Mouse (Mus musculus) liver, embryonic 15.5 days (tissue): Measurements from ENCODE around the gene Zfp202. TPM values are rescaled to one million over a fixed set of nuclear protein-coding genes. Genes with fewer than 3 reads are reported as not detected.

ENCODE experiments used
- ATAC-seq: fragments of 200-750 bp; cut with Nextera tagmentation; 2 replicates; pipeline ENCODE4 v1.8.0; 2017; ENCODE audit warnings: moderate number of reproducible peaks, mild to moderate bottlenecking, moderate library complexity; ENCODE audit not compliant: insufficient read depth
- H3K27ac ChIP-seq: fragments of 300-500 bp; sonication (generic); replicated peaks from 2 replicates; pipeline ENCODE4 v1.5.1; 2015; ENCODE audit warnings: mild to moderate bottlenecking, inconsistent platforms
- H3K27me3 ChIP-seq: fragments of 300-500 bp; sonication (generic); 2 replicates; pipeline ENCODE4 v1.6.1; 2015; ENCODE audit warnings: mild to moderate bottlenecking, inconsistent platforms
- H3K36me3 ChIP-seq: fragments of 300-500 bp; sonication (generic); replicated peaks from 2 replicates; pipeline ENCODE4 v1.6.1; 2015; ENCODE audit warnings: moderate library complexity, mild to moderate bottlenecking, inconsistent platforms
- H3K4me1 ChIP-seq: fragments of 300-500 bp; sonication (generic); replicated peaks from 2 replicates; pipeline ENCODE4 v1.6.1; 2015; ENCODE audit warnings: inconsistent platforms
- H3K4me2 ChIP-seq: fragments of 300-500 bp; sonication (generic); 2 replicates; pipeline ENCODE4 v1.6.1; 2015; ENCODE audit warnings: moderate library complexity, mild to moderate bottlenecking, inconsistent platforms
- H3K4me3 ChIP-seq: fragments of 300-500 bp; sonication (generic); replicated peaks from 2 replicates; pipeline ENCODE4 v1.5.1; 2015; ENCODE audit warnings: mild to moderate bottlenecking, inconsistent platforms
- H3K9ac ChIP-seq: fragments of 300-500 bp; sonication (generic); 2 replicates; pipeline ENCODE4 v1.6.1; 2015; ENCODE audit warnings: moderate library complexity, mild to moderate bottlenecking, inconsistent platforms
- H3K9me3 ChIP-seq: fragments of 300-500 bp; sonication (generic); replicated peaks from 2 replicates; pipeline ENCODE4 v1.6.1; 2016; ENCODE audit warnings: inconsistent platforms
- WGBS: fragments of 180-500 bp; shearing (Covaris S2); methylation state at CpG from one replicate; pipeline ENCODE4 v1.1.7; 2015; ENCODE audit warnings: mixed read lengths; ENCODE audit not compliant: insufficient replicate concordance; 5-methylcytosine and 5-hydroxymethylcytosine counted together
- polyA plus RNA-seq: library from polyadenylated mRNA; unstranded; fragments of >200 nt; fragmentation: Nextera tagmentation; extraction: Ambion mirVana; gene quantifications from 2 replicates; pipeline ENCODE4 v1.2.1, GENCODE M21; 2015

Zfp202 gene
- polyA plus RNA-seq, 1 experiment from 2014 or later, result 0.79 TPM

DNA sequence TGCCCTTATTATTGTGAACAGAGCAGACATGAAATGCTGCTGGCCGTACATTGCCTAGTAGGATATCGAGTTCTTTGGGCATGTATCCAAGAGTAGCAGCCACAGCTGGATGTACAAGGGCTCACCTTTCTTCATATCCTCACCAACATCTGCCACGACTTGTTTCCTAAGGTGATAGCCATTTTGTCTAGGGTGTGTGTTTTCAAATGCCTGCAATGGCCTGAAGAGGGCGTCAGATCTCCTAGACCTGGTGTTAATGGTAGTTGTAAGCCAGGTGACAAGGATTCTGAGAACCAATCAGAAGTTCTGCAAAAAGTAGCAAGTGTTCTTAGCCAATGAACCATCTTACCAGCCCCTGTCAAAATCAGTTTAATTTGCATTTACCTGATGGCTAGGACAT is 24.5 kb downstream of the Zfp202 start:
- WGBS, result 46% methylated on average over 4 of the region's 4 CpGs
- Histone ChIP-seq H3K4me1 (no peaks in the 10 kb centered on the region), H3K4me2 (no peak overlapping the region), H3K4me3 (no peak overlapping the region), H3K36me3 (no peaks in the 10 kb centered on the region), H3K9ac (no peak overlapping the region), H3K9me3 (no peaks in the 10 kb centered on the region), H3K27ac (no peak overlapping the region), H3K27me3 (no peaks in the 10 kb centered on the region)
- no peak for ATAC-seq

DNA sequence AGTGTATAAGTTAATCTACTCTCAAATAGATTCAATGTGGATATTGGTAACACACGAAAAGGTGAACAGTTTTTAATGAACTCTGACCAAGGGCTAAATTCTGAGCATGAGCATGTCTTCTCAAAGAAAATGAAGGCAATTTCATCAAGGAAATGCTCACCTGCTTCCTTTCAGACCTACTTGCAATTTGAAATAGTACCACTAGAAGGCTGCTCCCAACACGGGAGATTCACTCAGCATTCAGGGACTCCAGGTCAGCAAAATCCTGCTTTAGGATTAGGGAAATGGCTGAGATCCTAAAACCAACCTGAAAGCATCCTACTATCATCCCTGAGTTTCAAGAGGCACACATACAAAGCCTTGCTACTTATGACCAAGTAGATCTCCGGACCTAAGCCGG is 32.2 kb downstream of the Zfp202 start:
- ATAC-seq, result no peak
- H3K27ac ChIP-seq, result no peak overlapping the region

DNA sequence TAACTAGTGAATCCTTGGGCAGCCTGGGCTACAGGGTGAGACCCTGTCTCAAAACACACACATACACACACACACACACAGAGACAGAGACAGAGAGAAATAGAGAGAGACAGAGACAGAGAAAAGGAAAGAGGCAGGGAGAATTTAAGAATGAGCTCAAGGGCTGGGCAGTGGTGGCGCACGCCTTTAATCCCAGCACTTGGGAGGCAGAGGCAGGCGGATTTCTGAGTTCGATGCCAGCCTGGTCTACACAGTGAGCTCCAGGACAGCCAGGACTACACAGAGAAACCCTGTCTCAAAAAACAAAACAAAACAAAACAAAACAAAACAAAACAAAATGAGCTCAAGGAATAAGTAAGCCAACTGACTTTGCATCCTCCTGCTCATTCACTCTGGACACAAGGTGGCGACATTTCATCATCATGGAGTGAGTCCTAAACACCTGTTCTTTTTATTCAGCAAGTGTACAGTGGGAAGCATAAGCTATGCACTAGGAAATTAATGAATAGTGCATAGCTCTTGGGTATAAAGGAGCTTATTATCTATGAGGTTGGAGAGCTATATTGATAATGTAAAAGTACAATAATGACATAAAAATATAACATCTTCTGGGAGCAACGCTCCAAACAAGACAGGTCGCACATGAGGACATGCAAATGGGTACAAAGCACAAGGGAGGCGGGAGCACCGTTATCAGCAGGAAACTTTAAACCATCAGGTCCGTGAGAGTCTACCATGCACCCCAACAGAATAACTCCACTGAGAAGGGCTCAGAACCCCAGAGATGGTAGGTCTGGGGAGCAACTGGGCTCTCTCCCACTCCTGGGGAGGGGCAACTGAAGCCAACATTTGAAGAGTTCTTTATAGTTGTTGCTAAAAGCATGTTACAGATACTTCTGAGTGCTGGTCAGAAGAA is 36.0 kb downstream of the Zfp202 start:
- WGBS, result 43% methylated on average over 10 of the region's 10 CpGs
- ATAC-seq, result no peak
- Histone ChIP-seq H3K27ac (no peak overlapping the region), H3K36me3 (no peaks in the 10 kb centered on the region), H3K4me1 (no peaks in the 10 kb centered on the region), H3K9me3 (no peaks in the 10 kb centered on the region), H3K4me3 (no peak overlapping the region), H3K27me3 (no peaks in the 10 kb centered on the region), H3K9ac (no peak overlapping the region), H3K4me2 (no peak overlapping the region)

More for the DNA sequence above, 32.2 kb downstream of the Zfp202 start:
- H3K9ac ChIP-seq, result no peak overlapping the region
- H3K9me3 ChIP-seq, result no peaks in the 10 kb centered on the region
- WGBS, result 54% methylated on average over 4 of the region's 4 CpGs
- H3K4me2 ChIP-seq, result no peak overlapping the region
- no peak overlapping the region for H3K4me3 ChIP-seq
- H3K4me1 ChIP-seq, result no peaks in the 10 kb centered on the region
- no peaks in the 10 kb centered on the region for H3K36me3 ChIP-seq
- H3K27me3 ChIP-seq, result no peaks in the 10 kb centered on the region

DNA sequence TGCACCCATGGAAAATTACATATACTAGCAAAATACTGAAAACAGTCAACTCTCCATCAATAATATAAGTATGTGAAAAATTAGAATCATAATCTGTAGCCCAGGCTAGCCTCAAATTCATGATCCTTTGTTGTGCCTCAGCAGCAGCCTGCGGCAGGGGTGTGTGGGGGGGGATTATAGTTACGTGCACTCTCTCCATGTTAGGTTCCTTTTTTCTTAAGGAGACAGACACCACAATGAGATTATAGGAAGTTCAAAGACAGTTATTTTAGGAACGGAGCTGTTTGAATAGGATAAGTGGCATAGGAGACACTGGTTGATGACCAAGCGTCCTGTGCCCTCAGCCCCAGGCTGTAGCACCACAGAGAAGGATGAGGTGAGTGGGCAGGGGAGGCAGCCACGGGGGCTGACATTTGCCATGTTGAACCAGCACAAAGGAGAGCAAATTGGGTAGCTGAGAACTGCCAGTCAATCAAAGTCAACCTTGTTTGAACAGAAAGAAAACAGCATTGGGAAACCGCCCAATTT is 36.8 kb downstream of the Zfp202 start:
- no peak overlapping the region for H3K9ac ChIP-seq
- no peak overlapping the region for H3K4me3 ChIP-seq
- no peaks in the 10 kb centered on the region for H3K4me1 ChIP-seq
- no peak for ATAC-seq
- no peaks in the 10 kb centered on the region for H3K27me3 ChIP-seq
- no peak overlapping the region for H3K27ac ChIP-seq
- WGBS, result 19% methylated on average over 6 of the region's 6 CpGs
- no peaks in the 10 kb centered on the region for H3K36me3 ChIP-seq
- no peak overlapping the region for H3K4me2 ChIP-seq
- no peaks in the 10 kb centered on the region for H3K9me3 ChIP-seq

DNA sequence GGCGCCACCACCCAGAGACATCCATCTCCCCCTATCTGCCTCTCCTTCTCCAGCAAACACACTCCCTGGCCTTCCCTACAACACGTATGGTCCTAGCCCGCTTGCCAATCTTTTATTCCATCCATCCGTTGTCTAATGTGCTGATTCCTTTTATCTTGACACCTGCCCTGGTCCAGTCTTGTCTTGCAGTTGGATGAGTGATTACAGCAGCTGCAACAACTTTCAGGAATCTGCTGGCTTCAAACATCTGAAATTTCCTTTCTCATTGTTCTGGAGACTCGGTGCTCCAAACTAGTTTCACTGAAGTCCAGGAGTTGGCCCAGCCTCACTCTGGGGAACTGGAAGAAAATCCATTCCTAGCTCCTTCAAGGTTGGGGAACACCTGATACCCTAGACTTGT is 37.4 kb downstream of the Zfp202 start:
- H3K27ac ChIP-seq, result no peak overlapping the region
- H3K4me2 ChIP-seq, result no peak overlapping the region
- no peaks in the 10 kb centered on the region for H3K27me3 ChIP-seq
- WGBS, result 51% methylated on average over 5 of the region's 5 CpGs
- ATAC-seq, result no peak
- H3K4me1 ChIP-seq, result no peaks in the 10 kb centered on the region
- H3K36me3 ChIP-seq, result no peaks in the 10 kb centered on the region
- no peak overlapping the region for H3K4me3 ChIP-seq
- no peaks in the 10 kb centered on the region for H3K9me3 ChIP-seq
- no peak overlapping the region for H3K9ac ChIP-seq

DNA sequence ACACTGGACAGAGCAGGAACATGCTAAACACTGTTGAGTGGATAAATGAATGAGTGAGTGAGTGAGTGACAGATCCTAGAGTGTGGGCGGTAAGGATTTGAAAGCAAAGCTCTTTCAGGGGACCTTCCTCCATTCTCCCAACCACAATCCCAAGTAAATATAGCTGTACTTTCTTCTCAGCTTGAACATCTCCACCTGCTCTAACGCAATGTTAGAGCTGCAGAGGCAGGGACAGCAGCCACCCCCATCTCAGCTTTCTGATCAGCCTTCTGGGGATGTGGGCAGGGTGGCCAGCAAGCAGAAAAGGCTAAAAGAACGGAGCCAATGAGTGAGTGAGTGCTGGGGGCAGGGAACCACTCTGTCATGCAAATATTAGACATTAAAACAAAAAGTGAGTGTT is 38.9 kb downstream of the Zfp202 start:
- H3K9me3 ChIP-seq, result no peaks in the 10 kb centered on the region
- no peak overlapping the region for H3K9ac ChIP-seq
- H3K4me1 ChIP-seq, result no peaks in the 10 kb centered on the region
- 63% methylated on average over 3 of the region's 3 CpGs for WGBS
- H3K27me3 ChIP-seq, result no peaks in the 10 kb centered on the region
- no peaks in the 10 kb centered on the region for H3K36me3 ChIP-seq
- ATAC-seq, result no peak
- no peak overlapping the region for H3K4me2 ChIP-seq
- H3K27ac ChIP-seq, result no peak overlapping the region
- H3K4me3 ChIP-seq, result no peak overlapping the region

DNA sequence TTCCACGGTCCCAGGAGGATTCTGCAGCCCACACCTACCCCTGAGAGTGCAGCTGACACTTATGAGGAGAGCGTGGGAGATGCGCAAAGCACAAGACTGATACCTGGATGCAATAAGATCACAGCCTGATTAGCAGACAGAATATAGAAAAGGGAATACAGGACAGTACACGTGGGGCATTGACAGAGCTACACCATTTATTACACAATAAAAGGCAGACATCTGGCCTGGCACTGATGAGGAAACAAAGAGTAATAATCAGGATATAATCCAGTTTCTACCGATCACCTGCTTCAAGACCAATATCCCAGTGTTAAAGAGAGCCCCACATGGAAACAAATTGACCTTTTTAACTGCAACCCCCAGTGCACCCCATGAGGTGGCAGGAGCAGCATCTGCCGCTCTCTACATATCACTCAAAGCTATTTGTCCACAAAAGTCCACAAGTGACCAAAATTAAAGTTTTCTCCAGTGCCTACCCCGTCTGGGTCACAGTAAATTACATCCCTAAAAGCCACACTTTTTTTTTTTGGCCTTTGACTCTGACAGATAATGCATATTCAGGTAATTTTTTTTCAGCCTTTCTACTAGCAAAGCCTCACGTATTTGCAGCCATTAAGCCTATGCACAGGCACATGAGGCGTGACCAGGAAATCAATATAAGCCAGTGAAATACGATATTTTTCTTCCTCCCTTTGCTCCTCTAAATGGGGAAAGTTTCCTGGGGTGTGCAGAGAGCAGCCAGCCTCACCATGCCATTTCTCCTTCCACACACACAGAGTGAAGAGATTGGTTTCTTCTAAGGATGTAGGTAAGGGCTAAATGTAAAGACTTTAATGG is 42.3 kb downstream of the Zfp202 start:
- H3K9ac ChIP-seq, result no peak overlapping the region
- 52% methylated on average over 10 of the region's 10 CpGs for WGBS
- no peaks in the 10 kb centered on the region for H3K9me3 ChIP-seq
- no peak overlapping the region for H3K4me2 ChIP-seq
- no peaks in the 10 kb centered on the region for H3K27me3 ChIP-seq
- H3K4me3 ChIP-seq, result no peak overlapping the region
- H3K27ac ChIP-seq, result no peak overlapping the region
- ATAC-seq, result no peak
- H3K4me1 ChIP-seq, result no peaks in the 10 kb centered on the region
- H3K36me3 ChIP-seq, result no peaks in the 10 kb centered on the region

DNA sequence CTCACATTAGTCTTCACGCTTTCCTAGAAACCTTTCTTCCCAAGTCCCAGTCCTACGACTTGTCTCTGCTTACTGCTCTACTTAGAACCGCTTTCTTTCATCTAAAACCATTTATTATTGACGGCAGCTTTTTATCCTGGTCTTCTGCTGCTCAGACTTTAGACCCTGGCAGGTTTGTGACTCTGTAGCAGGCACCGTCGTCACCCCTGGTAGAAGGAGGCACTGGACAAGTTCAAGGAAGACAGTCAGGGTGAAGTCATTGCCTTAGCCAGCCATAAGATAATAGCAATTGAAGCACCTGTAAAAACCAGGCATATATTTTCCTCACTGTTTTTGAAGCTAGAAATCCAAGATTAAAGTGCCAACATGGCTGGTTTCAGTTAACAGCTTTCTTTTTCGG is 43.1 kb downstream of the Zfp202 start:
- no peaks in the 10 kb centered on the region for H3K9me3 ChIP-seq
- WGBS, result 60% methylated on average over 7 of the region's 7 CpGs
- H3K4me2 ChIP-seq, result no peak overlapping the region
- no peak overlapping the region for H3K9ac ChIP-seq
- H3K4me3 ChIP-seq, result no peak overlapping the region
- H3K36me3 ChIP-seq, result no peaks in the 10 kb centered on the region
- H3K27me3 ChIP-seq, result peaks cover under 1% of the 10 kb centered on the region
- H3K4me1 ChIP-seq, result no peaks in the 10 kb centered on the region
- H3K27ac ChIP-seq, result no peak overlapping the region
- no peak for ATAC-seq

DNA sequence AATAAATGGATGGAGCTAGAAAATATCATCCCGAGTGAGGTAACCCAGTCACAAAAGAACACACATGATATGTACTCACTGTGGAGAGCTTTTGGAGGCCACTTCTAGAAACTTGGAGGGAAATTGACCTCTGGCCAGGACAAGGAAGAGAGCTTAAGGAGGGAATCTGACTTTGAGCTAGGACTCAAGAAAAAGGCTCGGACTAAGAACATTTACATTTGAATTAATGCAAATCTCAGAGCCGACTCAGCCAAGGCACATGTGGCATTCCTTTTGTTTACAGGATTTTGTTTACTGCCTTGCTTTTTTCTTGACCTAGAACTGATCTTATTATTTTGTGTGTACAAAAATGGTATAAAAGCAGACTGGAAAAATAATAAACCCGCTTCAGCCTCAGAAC is 47.6 kb downstream of the Zfp202 start:
- Histone ChIP-seq H3K4me3 (no peak overlapping the region), H3K27ac (no peak overlapping the region), H3K4me1 (no peaks in the 10 kb centered on the region; the same call in 1 of the 2 replicates), H3K36me3 (no peaks in the 10 kb centered on the region), H3K4me2 (no peak overlapping the region), H3K9ac (no peak overlapping the region), H3K9me3 (no peaks in the 10 kb centered on the region), H3K27me3 (peaks cover 14% of the 10 kb centered on the region)
- 34% methylated on average over 4 of the region's 4 CpGs for WGBS
- ATAC-seq, result no peak

DNA sequence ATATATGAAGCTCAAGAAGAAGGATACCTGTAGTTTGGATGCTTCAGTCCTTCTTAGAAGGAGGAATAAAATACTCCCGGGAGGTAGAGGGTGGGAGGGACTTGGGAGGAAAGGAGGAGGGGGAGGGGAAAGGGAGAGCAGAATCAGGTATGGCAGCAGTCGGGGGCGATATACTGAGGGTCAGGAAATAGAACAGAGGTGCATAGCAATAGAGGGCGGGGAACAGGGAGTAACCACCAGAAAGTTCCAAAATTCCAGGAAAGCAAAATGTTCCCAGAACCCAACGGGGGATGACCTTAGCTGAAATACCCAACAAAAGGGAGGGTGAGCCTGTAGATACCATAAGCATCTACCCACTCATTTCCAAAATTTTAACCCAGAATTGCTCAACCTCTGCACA is 48.2 kb downstream of the Zfp202 start:
- no peak overlapping the region for H3K4me2 ChIP-seq
- ATAC-seq, result no peak
- H3K4me1 ChIP-seq, result no peaks in the 10 kb centered on the region; the same call in 1 of the 2 replicates
- no peak overlapping the region for H3K4me3 ChIP-seq
- no peaks in the 10 kb centered on the region for H3K9me3 ChIP-seq
- WGBS, result 18% methylated on average over 5 of the region's 5 CpGs
- H3K36me3 ChIP-seq, result no peaks in the 10 kb centered on the region
- H3K27me3 ChIP-seq, result peaks cover 14% of the 10 kb centered on the region
- no peak overlapping the region for H3K27ac ChIP-seq
- H3K9ac ChIP-seq, result no peak overlapping the region

DNA sequence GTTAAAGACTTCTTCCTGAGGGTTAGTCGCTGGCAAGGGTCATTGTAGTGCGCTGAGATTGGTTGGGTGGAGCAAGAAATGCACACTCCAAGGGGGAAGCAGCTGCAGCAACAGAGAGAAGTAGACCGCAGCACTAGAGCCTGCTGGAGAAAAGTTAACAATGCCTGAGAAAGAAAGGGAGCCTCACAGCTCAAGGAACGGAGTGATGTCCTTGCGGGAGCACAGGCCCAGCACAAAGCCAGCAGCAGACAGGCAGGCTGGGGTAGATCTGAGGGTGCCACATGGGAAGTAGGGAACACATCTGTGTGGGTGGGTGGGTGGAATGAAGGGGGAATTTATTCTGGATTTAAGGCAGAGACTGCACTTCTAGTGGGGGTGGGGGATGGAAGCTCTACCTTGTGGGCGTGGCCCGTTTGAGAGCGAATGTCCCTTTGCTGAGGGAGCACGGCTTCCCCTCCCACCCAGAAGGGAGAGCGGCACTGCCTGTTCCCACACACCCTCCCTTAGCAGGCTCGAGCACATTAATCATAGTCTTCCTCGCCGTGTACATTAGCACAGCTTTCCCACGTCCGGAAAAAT is 49.2 kb downstream of the Zfp202 start:
- Histone ChIP-seq H3K4me1 (no peaks in the 10 kb centered on the region; the same call in 1 of the 2 replicates), H3K9me3 (no peaks in the 10 kb centered on the region), H3K4me3 (peak overlapping the region; percentile 32), H3K27ac (no peak overlapping the region), H3K36me3 (no peaks in the 10 kb centered on the region), H3K4me2 (peak overlapping the region; percentile 58), H3K9ac (no peak overlapping the region), H3K27me3 (peaks cover 14% of the 10 kb centered on the region)
- WGBS, result 3% methylated on average over 15 of the region's 15 CpGs
- ATAC-seq, result no peak
